Mouse (Mus musculus) kidney, adult 2 months (tissue): ENCODE measurements around the gene Nabp2.

ENCODE experiments used
- CTCF ChIP-seq: fragments of 200-500 bp; conservative IDR thresholded peaks from 2 replicates; pipeline ENCODE4 v1.5.1; 2011; ENCODE audit warnings: low read depth, mild to moderate bottlenecking, control low read depth, low read length, moderate library complexity, mixed read lengths; ENCODE audit not compliant: insufficient read depth, insufficient read length
- POLR2A ChIP-seq: fragments of 200-500 bp; IDR thresholded peaks from one replicate; pipeline ENCODE4 v1.6.1; 2011; ENCODE audit warnings: low read depth, low read length, control low read depth

DNA sequence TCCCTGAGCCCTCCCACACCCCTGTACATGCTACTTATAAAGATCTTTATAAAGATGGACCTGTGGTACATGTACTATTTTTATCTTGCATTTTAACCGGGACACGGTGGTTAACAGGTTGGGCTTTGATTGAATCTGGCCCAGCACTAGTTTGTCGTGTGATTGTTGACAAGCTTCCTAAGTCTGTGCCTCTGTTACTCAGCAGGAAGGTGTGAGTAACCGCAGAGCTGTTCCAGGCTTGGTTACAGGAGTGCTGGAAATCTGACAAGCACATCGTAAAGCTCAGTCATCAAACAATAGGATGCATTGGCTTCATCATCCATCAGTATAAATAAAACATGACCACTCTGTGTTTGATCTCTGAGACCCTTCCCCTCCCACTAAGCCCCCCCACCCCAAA, 11.1 kb upstream of the Nabp2 start:
- TF ChIP-seq POLR2A = no peak
- TF ChIP-seq CTCF = no peak
